In genomic region chr4:59963405-59964344, GRCm38 (mm10) we compare ENCODE assay signal across 31 mouse cellular contexts. TPM values are rescaled to one million over a fixed set of nuclear protein-coding genes. Genes with fewer than 3 reads are reported as not detected.
DNase-seq lines count a peak whose midpoint lies in the region; TF ChIP-seq lines count a peak whose summit lies in the region.
"Had no signal": no experiment of that assay in that cellular context is flagged by ENCODE, and none has a peak within 500 bp of the region (broad histone marks: within the 10 kb centered on the region; RNA-seq: fewer than 3 reads in every experiment).

Gene Mup6 (plus strand): TSS chr4:59964294.

- peaks cover 0 to 4% of the 10 kb centered on the region in 2 experiments; a peak in 1 of 4 replicates for H3K4me1 ChIP-seq in CH12.LX (ENCODE audit: control insufficient read depth in 1 of 2, insufficient read depth in 2 of 2)
- H3K4me1 ChIP-seq: embryonic facial prominence, embryonic 15.5 days; forebrain, embryonic 15.5 days; heart, embryonic 15.5 days; intestine, embryonic 15.5 days had no signal

- no peaks in the 10 kb centered on the region for H3K27me3 ChIP-seq in CH12.LX (replicated peaks)
- H3K27me3 ChIP-seq: embryonic facial prominence, embryonic 15.5 days; forebrain, embryonic 15.5 days; heart, embryonic 15.5 days; intestine, embryonic 15.5 days had no signal

- no peak for TF ChIP-seq CTCF in CH12.LX (conservative IDR thresholded peaks at IDR 0.05 in 1 of 2, IDR thresholded peaks at IDR 0.05 in 1 of 2; ENCODE audit: low read depth in 2 of 2, low read length in 2 of 2)

- peak; percentile 3 for DNase-seq in embryo, embryonic 9.5 days (ENCODE audit: extremely low spot score)
- no peak for DNase-seq in embryo, embryonic 11 days
- DNase-seq in CH12.LX (ENCODE audit: extremely low read depth), result peak; percentile 4
- DNase-seq in ES-CJ7 (ENCODE audit: low read depth, low spot score), result peak; percentile 94
- DNase-seq in WW6 (ENCODE audit: low read depth, low spot score), result peak; percentile 36
- no peak for DNase-seq in ovary, adult 18-20 months (ENCODE audit: low spot score)
- DNase-seq in thymus, postnatal 36 days, result no peak
- DNase-seq in adrenal gland, postnatal 36 days, result no peak
- DNase-seq: adrenal gland, adult 2 months; adrenal gland, postnatal 25 days; cerebellum, adult 2 months; cerebellum, postnatal 10 days; gastrocnemius, postnatal 10 days; heart, adult 2 months; heart, postnatal 14 days; kidney, adult 18-20 months had no signal

- no peak for TF ChIP-seq POLR2A in CH12.LX (IDR thresholded peaks at IDR 0.05; ENCODE audit: low read depth, low read length)

- 0 out of 2 replicates have a peak within 1 kb of the TSS, but pooled peaks have one; percentile 10 for H3K4me2 ChIP-seq in CH12.LX (ENCODE audit: insufficient read depth, low read depth, poor library complexity, severe bottlenecking)
- H3K4me2 ChIP-seq: embryonic facial prominence, embryonic 15.5 days; forebrain, embryonic 15.5 days; heart, embryonic 11.5 days; heart, embryonic 15.5 days; intestine, embryonic 15.5 days had no signal

- dilution Hi-C loops in CH12.LX (cut with MboI; ENCODE audit: extremely low pct_ligation_motif_present, extremely low pct_unique_long_range_greater_than_20kb, low sequenced_read_pairs), result no loop called here

- no peak within 1 kb of the TSS for H3K27ac ChIP-seq in CH12.LX (ENCODE audit: insufficient read depth, low read depth)
- H3K27ac ChIP-seq: embryonic facial prominence, embryonic 15.5 days; forebrain, embryonic 10.5 days; forebrain, embryonic 15.5 days; heart, adult 2 months; heart, embryonic 15.5 days; hindbrain, postnatal 0 days; intestine, embryonic 15.5 days had no signal

- no peak within 1 kb of the TSS for H3K9ac ChIP-seq in CH12.LX (ENCODE audit: insufficient read depth, low read depth)
- H3K9ac ChIP-seq: embryonic facial prominence, embryonic 15.5 days; forebrain, embryonic 15.5 days; heart, embryonic 15.5 days; intestine, embryonic 15.5 days had no signal

- H3K9me3 ChIP-seq in CH12.LX (replicated peaks; ENCODE audit: low read length), result no peaks in the 10 kb centered on the region
- H3K9me3 ChIP-seq: embryonic facial prominence, embryonic 15.5 days; forebrain, embryonic 10.5 days; forebrain, embryonic 15.5 days; heart, embryonic 15.5 days; intestine, embryonic 15.5 days had no signal

- H3K4me3 ChIP-seq in CH12.LX (replicated peaks in 1 of 3; ENCODE audit: low read depth in 2 of 3, low read length in 2 of 3, poor library complexity in 1 of 3), result no peak within 1 kb of the TSS
- H3K4me3 ChIP-seq: embryonic facial prominence, embryonic 15.5 days; erythroblast, embryonic 14.5 days; forebrain, embryonic 10.5 days; forebrain, embryonic 15.5 days; heart, adult 2 months; heart, embryonic 15.5 days; intestine, embryonic 15.5 days had no signal

- in situ Hi-C loops in CH12.LX (cut with MboI; ENCODE audit: low pct_ligation_motif_present, low pct_unique_long_range_greater_than_20kb, low sequenced_read_pairs), result no loop called here

- no peak for TF ChIP-seq RAD21 in CH12.LX (IDR thresholded peaks at IDR 0.05; ENCODE audit: low read depth, low read length)

- 0 out of 2 replicates have a peak, but pooled peaks have one; percentile 40 for TF ChIP-seq EP300 in CH12.LX (IDR thresholded peaks at IDR 0.05; ENCODE audit: low read length)

- H3K36me3 ChIP-seq in CH12.LX (replicated peaks in 1 of 2; ENCODE audit: control insufficient read depth in 1 of 2, insufficient read depth in 1 of 2, low read length in 1 of 2), result no peaks in the 10 kb centered on the region
- H3K36me3 ChIP-seq: embryonic facial prominence, embryonic 15.5 days; forebrain, embryonic 10.5 days; forebrain, embryonic 15.5 days; heart, embryonic 15.5 days; intestine, embryonic 15.5 days had no signal

- H3K79me2 ChIP-seq in CH12.LX (replicated peaks; ENCODE audit: control insufficient read depth, extremely low read depth, insufficient read depth, poor library complexity, severe bottlenecking), result no peaks in the 10 kb centered on the region

TF ChIP-seq in CH12.LX, 34 proteins besides CTCF, POLR2A, EP300 and RAD21:
- TF ChIP-seq BHLHE40 (IDR thresholded peaks at IDR 0.05; ENCODE audit: low read depth, low read length), result peak; percentile 27; the same call in 1 of the 2 replicates
- TF ChIP-seq TCF12 (IDR thresholded peaks at IDR 0.05; ENCODE audit: low read depth, low read length), result no peak
- peak; percentile 38; the same call in 1 of the 2 replicates for TF ChIP-seq JUN (IDR thresholded peaks at IDR 0.05; ENCODE audit: insufficient read depth, low read depth, low read length)
- no peak for TF ChIP-seq USF2 (conservative IDR thresholded peaks at IDR 0.05; ENCODE audit: low read depth, low read length)
- TF ChIP-seq HCFC1 (IDR thresholded peaks at IDR 0.05; ENCODE audit: low read depth, low read length), result no peak
- TF ChIP-seq IRF4 (IDR thresholded peaks at IDR 0.05; ENCODE audit: low read depth, low read length), result peak; percentile 64
- TF ChIP-seq CHD2 (IDR thresholded peaks at IDR 0.05; ENCODE audit: low read length), result no peak
- peak; percentile 62 for TF ChIP-seq JUND (conservative IDR thresholded peaks at IDR 0.05; ENCODE audit: low read depth, low read length)
- no peak for TF ChIP-seq MAZ (IDR thresholded peaks at IDR 0.05; ENCODE audit: low read depth, low read length)
- no peak for TF ChIP-seq ZKSCAN1 (IDR thresholded peaks at IDR 0.05; ENCODE audit: borderline replicate concordance, low read depth, low read length)

RNA-seq across cellular contexts. Expression of gene Mup6, which starts in this region (rescaled TPM):
- total RNA-seq in CH12.LX (2012; rRNA removed), result not detected in 2 replicates
- not detected in 2 replicates for total RNA-seq in CH12.LX (2014; rRNA removed)
- polyA plus RNA-seq in CH12.LX (2012; ENCODE audit: insufficient read length, low read depth), result not detected in 2 replicates
- total RNA-seq in adrenal gland, postnatal 36 days (2021), result not detected
- total RNA-seq: adrenal gland, adult 2 months; adrenal gland, postnatal 25 days; common myeloid progenitor, adult 5-6 weeks; gastrocnemius, postnatal 10 days; gastrocnemius, postnatal 4 days; heart, adult 2 months; heart, postnatal 14 days; hematopoietic stem cell, adult 5-6 weeks; hindbrain, postnatal 0 days had no signal
- polyA plus RNA-seq: adrenal gland, adult 2 months; C2C12; cerebellum, adult 2 months; embryonic facial prominence, embryonic 11.5 days; embryonic facial prominence, embryonic 15.5 days; erythroblast, embryonic 14.5 days; forebrain, embryonic 10.5 days; forebrain, embryonic 15.5 days; frontal cortex, adult 2 months; heart, adult 2 months; heart, embryonic 11.5 days; heart, embryonic 15.5 days; intestine, embryonic 15.5 days; kidney, embryonic 14.5 days had no signal

Comparison
In these comparisons a context has a peak if more than half of its experiments do, and no peak if none do; other contexts are left out.
1. DNase-seq: peak in embryo, embryonic 9.5 days (single experiment), ES-CJ7 (single experiment) and WW6 (single experiment); none in embryo, embryonic 11 days (single experiment), ovary, adult 18-20 months (single experiment), thymus, postnatal 36 days (0 of 2) and adrenal gland, postnatal 36 days (0 of 2).
2. Peak in DNase-seq and H3K4me2 ChIP-seq in CH12.LX; RNA of the gene not detected or under 1 TPM.